Mouse (Mus musculus) brain, adult 2 months (tissue): ENCODE measurements around the gene Lars2.
A peak's percentile ranks its signal among the peaks of the same experiment; 100 is the strongest.
"Not testable (repeated sequence)": the region's sequence is repeated elsewhere in the genome, so short reads cannot be mapped to it uniquely, and the experiment has no call there.

Experiments used
- DNase-seq: peaks from one replicate; pipeline ENCODE4 v3.0.0; 2011; ENCODE audit warnings: low read depth, low spot score

Gene Lars2

DNA sequence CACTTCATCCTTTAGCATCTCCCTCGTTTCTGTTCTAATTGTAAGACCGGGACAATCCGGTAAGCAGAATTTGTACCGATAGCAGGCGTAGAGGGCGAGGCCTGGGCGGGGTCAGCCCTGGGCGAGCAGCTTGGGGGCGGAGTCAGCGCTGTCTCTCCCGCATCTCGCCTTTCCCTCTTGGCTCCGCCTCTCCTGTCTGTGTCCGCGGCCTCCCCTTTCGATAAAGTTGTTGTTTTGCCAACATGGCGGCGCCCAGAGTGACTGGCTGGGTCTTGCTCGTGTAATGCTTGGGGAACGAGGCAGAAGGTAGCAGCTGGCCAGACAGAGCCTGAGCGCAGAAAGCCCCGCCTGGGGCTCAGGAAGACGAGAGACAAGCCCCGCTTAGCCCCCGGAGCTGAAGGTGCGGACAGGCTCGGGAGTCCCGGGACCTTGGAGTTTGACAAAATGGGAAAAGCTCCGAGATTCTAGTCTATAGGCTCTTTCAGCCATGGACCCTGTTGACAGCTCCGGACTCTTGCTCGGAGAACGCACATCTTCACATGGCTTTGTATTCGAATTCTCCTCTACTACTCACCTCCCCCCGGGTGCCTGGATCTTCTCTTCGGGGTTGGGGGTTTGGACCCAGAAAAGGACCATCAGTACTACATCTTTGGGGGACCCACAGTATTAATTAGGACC lies at the start of gene Lars2:
TSS of gene Lars2 (plus strand) at position 220 of the 678 bp plus-strand sequence.
- peak; percentile 97 for DNase-seq

- no peak for DNase-seq
Measured at GRCm38 (mm10) chr9:123326106-123326505, 40.6 kb upstream of the Lars2 start.

DNA sequence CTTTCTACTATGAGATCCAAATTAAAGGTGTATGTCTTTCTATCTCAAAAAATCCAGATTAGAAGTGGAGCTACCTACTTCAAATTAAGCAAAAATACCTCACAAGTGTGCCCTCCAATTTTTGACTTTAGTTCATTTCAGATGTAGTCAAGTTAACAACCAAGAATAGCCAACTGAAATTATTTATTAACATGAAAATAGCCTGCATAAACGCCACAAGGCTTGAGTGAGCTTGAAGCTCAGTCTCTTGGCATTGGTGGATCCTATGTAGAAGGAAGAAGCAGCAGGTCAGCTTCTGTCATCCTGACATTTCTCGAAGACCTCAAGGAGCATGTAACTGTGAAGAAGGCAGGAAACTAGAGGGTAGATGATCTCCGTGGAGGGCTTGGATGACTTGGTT lies 38.4 kb upstream of the Lars2 start:
- no peak for DNase-seq

DNA sequence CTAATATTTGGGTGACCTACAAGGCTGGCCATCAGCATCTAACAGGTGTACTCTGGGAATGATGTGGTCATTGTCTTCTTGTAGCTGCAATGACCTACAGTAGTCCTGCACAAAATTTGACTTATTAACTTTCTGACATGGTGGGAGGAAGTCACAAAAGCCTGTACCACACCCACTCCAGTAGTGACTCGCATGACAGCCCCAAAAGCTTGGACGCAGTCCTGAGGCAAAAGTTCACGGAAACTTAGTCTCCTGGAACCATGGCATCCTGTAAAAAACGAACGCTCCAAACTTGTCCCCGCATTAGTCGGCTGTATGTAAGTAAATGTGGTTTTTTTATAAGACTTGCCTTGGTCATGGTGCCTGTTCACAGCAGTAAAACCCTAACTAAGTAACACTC lies 36.9 kb upstream of the Lars2 start:
- DNase-seq = no peak

GRCm38 (mm10) chr9:123330271-123330670 lies 36.5 kb upstream of the Lars2 start:
- DNase-seq = not testable (repeated sequence)

GRCm38 (mm10) chr9:123333479-123333878 lies 33.2 kb upstream of the Lars2 start:
- peak; percentile 46 for DNase-seq

GRCm38 (mm10) chr9:123335044-123335670 lies 31.6 kb upstream of the Lars2 start:
- DNase-seq = no peak

DNA sequence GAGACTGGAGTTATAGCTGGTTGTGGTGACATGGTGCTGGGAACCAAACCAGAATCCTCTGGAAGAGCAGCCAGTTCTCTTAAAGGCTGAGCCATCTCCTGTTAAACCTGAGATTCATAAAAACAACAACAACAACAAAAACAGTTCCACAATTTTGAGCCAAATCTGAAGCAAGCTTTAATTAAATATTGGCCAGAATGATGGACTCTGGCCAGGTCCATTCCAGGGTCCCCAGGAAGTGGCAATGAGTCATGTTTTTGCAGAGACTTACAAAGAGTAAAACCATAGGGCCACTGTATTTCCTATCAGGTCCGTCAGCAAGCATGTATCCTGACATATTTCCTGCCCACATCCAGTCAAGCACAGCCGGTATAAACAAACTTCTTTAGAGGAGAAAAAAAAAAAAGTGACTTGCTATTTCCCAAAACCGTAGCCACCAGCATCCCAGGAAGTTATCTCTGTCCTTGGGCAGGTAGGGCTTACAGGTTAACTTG lies 27.0 kb upstream of the Lars2 start:
- no peak for DNase-seq

GRCm38 (mm10) chr9:123341256-123341655 lies 25.5 kb upstream of the Lars2 start:
- DNase-seq = no peak

- no peak for DNase-seq
Measured at GRCm38 (mm10) chr9:123343069-123343468, 23.7 kb upstream of the Lars2 start.

GRCm38 (mm10) chr9:123349286-123349685 lies 17.4 kb upstream of the Lars2 start:
- not testable (repeated sequence) for DNase-seq

DNA sequence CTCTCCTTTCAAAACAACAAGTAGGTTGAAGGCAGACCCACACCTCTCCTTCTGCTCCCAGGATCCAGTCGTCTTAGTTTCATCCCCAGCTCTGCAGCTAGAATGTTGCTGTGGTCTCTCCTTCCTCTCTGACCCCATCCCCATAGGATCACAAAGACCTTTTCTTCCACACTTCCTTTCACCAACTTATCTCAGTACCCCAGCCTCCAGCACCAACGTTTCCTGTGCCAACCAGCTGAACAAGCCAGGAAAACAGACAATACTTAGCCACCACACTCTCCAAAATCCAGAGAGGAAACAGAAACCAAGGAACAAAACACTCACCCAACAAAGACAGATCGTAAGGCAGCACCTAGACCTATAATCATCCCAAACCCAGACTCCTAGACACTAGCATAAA lies 6.7 kb upstream of the Lars2 start:
- DNase-seq = no peak

GRCm38 (mm10) chr9:123365353-123365752 lies 1.4 kb upstream of the Lars2 start:
- no peak for DNase-seq

GRCm38 (mm10) chr9:123365942-123366707 lies 602 bp upstream of the Lars2 start:
- no peak for DNase-seq

- no peak for DNase-seq
Measured at GRCm38 (mm10) chr9:123367636-123368035, 909 bp downstream of the Lars2 start.

- DNase-seq = no peak
Measured at GRCm38 (mm10) chr9:123382399-123382798, 15.7 kb downstream of the Lars2 start.

DNA sequence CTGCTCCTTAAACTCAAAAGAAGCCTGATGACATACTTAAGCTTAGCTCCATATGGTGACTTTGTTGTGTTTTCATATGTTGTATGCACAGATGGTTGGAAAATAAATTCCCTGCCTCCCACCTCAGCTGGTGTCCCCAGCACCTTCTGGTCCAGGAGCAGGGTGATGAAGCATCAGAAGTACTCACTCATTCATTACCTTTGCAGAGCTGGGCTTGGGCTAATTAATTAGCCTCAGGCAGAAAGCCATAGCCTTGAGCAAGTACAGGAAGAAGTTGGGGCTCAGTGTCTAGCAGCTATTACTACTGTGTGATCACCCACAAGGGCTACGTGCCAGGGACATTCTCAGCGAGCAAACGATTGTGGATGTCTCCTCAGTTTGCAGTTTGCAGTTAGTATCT lies 18.0 kb downstream of the Lars2 start:
- DNase-seq = peak; percentile 91

- DNase-seq = peak; percentile 56
Measured at GRCm38 (mm10) chr9:123385352-123386198, 18.8 kb downstream of the Lars2 start.

- DNase-seq = no peak
Measured at GRCm38 (mm10) chr9:123386347-123386746, 19.6 kb downstream of the Lars2 start.

GRCm38 (mm10) chr9:123388087-123389007 lies 21.6 kb downstream of the Lars2 start:
- not testable (repeated sequence) for DNase-seq
